Mouse (Mus musculus) MEL (cell line): ENCODE measurements around the gene Pfn1. TPM values are rescaled to one million over a fixed set of nuclear protein-coding genes. Genes with fewer than 3 reads are reported as not detected.

Source experiments
- DNase-seq: peaks from one replicate; pipeline ENCODE4 v3.0.0; 2011; ENCODE audit warnings: low read depth, low spot score
- H3K27ac ChIP-seq: 2 replicates; pipeline ENCODE4 v1.5.1; 2012; ENCODE audit warnings: low read depth, mild to moderate bottlenecking, control low read depth, low read length, moderate library complexity; ENCODE audit not compliant: control insufficient read depth
- H3K27me3 ChIP-seq, 2 experiments: fragments of 150-350 bp in 1 of 2; sonication (generic) in 1 of 2; 2 replicates each; pipeline ENCODE4 v1.6.1; 2012; ENCODE audit warnings: low read length in 2 of 2, mild to moderate bottlenecking in 2 of 2, improper control_type of control experiment in 1 of 2, moderate library complexity in 1 of 2; ENCODE audit not compliant: insufficient read depth in 2 of 2, control insufficient read depth in 1 of 2
- H3K36me3 ChIP-seq, 2 experiments: 2 replicates each; pipeline ENCODE4 v1.6.1; 2012 to 2014; ENCODE audit warnings: low read length in 2 of 2, improper control_type of control experiment in 1 of 2, inconsistent platforms in 1 of 2, mild to moderate bottlenecking in 1 of 2; ENCODE audit not compliant: insufficient read depth in 2 of 2, control insufficient read depth in 1 of 2
- H3K4me1 ChIP-seq, 2 experiments: fragments of 150-350 bp in 1 of 2; sonication (generic) in 1 of 2; 2 replicates each; pipeline ENCODE4 v1.6.1; 2012; ENCODE audit warnings: low read length in 2 of 2, improper control_type of control experiment in 1 of 2, mild to moderate bottlenecking in 1 of 2; ENCODE audit not compliant: insufficient read depth in 2 of 2, control insufficient read depth in 1 of 2
- H3K4me3 ChIP-seq, 2 experiments: fragments of 150-350 bp in 1 of 2; sonication (generic) in 1 of 2; 2 replicates each; pipeline ENCODE4 v1.5.1; 2012; ENCODE audit warnings: low read depth in 2 of 2, low read length in 2 of 2, mild to moderate bottlenecking in 2 of 2, moderate library complexity in 2 of 2, control low read depth in 1 of 2, improper control_type of control experiment in 1 of 2; ENCODE audit not compliant: control insufficient read depth in 1 of 2, insufficient read depth in 1 of 2
- H3K79me2 ChIP-seq: 2 replicates; pipeline ENCODE4 v1.6.1; 2012; ENCODE audit warnings: mild to moderate bottlenecking, low read length, moderate library complexity; ENCODE audit not compliant: control insufficient read depth, poor library complexity, insufficient read depth
- H3K9ac ChIP-seq: 2 replicates; pipeline ENCODE4 v1.6.1; 2012; ENCODE audit warnings: low read depth, mild to moderate bottlenecking, control low read depth, low read length, moderate library complexity; ENCODE audit not compliant: control insufficient read depth, poor library complexity, severe bottlenecking
- H3K9me3 ChIP-seq: fragments of 150-350 bp; sonication (generic); replicated peaks from 2 replicates; pipeline ENCODE4 v1.6.1; 2012; ENCODE audit warnings: mild to moderate bottlenecking, low read length, improper control_type of control experiment, moderate library complexity; ENCODE audit not compliant: insufficient read depth
- CTCF ChIP-seq, 3 experiments: IDR thresholded peaks in 2 of 3; conservative IDR thresholded peaks in 1 of 3; 2 replicates each; pipeline ENCODE4 v1.5.1; 2011 to 2012; ENCODE audit warnings: low read length in 3 of 3, low read depth in 2 of 3, mild to moderate bottlenecking in 2 of 3, improper control_type of control experiment in 1 of 3, inconsistent platforms in 1 of 3, mixed read lengths in 1 of 3, moderate library complexity in 1 of 3; ENCODE audit not compliant: control insufficient read depth in 1 of 3, insufficient read depth in 1 of 3, poor library complexity in 1 of 3, severe bottlenecking in 1 of 3
- EP300 ChIP-seq, 2 experiments: IDR thresholded peaks; 2 replicates each; pipeline ENCODE4 v1.6.1; 2011; ENCODE audit warnings: improper control_type of control experiment in 2 of 2, low read length in 2 of 2, low read depth in 1 of 2, mild to moderate bottlenecking in 1 of 2
- ETS1 ChIP-seq: IDR thresholded peaks from 2 replicates; pipeline ENCODE4 v1.6.1; 2012; ENCODE audit warnings: low read depth, mild to moderate bottlenecking, inconsistent platforms, low read length, improper control_type of control experiment, moderate library complexity
- MAX ChIP-seq: IDR thresholded peaks from 2 replicates; pipeline ENCODE4 v1.6.1; 2011; ENCODE audit warnings: low read length, improper control_type of control experiment
- MAZ ChIP-seq: IDR thresholded peaks from 2 replicates; pipeline ENCODE4 v1.6.1; 2012; ENCODE audit warnings: low read depth, mild to moderate bottlenecking, inconsistent platforms, low read length, improper control_type of control experiment
- MYC ChIP-seq: IDR thresholded peaks from 2 replicates; pipeline ENCODE4 v1.6.1; 2011; ENCODE audit warnings: low read depth, mild to moderate bottlenecking, low read length, improper control_type of control experiment, moderate library complexity
- NRF1 ChIP-seq: IDR thresholded peaks from 2 replicates; pipeline ENCODE4 v1.6.1; 2014; ENCODE audit warnings: low read depth, mild to moderate bottlenecking, inconsistent platforms, low read length, improper control_type of control experiment, moderate library complexity; ENCODE audit not compliant: poor library complexity, insufficient read depth, severe bottlenecking
- POLR2A ChIP-seq, 2 experiments: IDR thresholded peaks; 2 replicates each; pipeline ENCODE4 v1.6.1; 2011 to 2012; ENCODE audit warnings: low read length in 2 of 2, mild to moderate bottlenecking in 2 of 2, control low read depth in 1 of 2, improper control_type of control experiment in 1 of 2, low read depth in 1 of 2, moderate library complexity in 1 of 2; ENCODE audit not compliant: control insufficient read depth in 1 of 2, insufficient read depth in 1 of 2, poor library complexity in 1 of 2
- POLR2AphosphoS2 ChIP-seq: IDR thresholded peaks from 2 replicates; pipeline ENCODE4 v1.6.1; 2011; ENCODE audit warnings: low read length, improper control_type of control experiment
- POLR2AphosphoS5 ChIP-seq: IDR thresholded peaks from 2 replicates; pipeline ENCODE4 v1.6.1; 2012; ENCODE audit warnings: low read depth, borderline replicate concordance, mild to moderate bottlenecking, inconsistent platforms, low read length, moderate library complexity, mixed read lengths
- SMC3 ChIP-seq: IDR thresholded peaks from 2 replicates; pipeline ENCODE4 v1.6.1; 2011; ENCODE audit warnings: low read depth, low read length, improper control_type of control experiment
- ZC3H11A ChIP-seq: IDR thresholded peaks from 2 replicates; pipeline ENCODE4 v1.6.1; 2012; ENCODE audit warnings: low read depth, mild to moderate bottlenecking, inconsistent platforms, low read length, improper control_type of control experiment
- ZMIZ1 ChIP-seq: IDR thresholded peaks from 2 replicates; pipeline ENCODE4 v1.6.1; 2012; ENCODE audit warnings: low read depth, mild to moderate bottlenecking, inconsistent platforms, low read length, improper control_type of control experiment, moderate library complexity
- ZNF384 ChIP-seq: IDR thresholded peaks from 2 replicates; pipeline ENCODE4 v1.6.1; 2012; ENCODE audit warnings: low read depth, mild to moderate bottlenecking, inconsistent platforms, low read length, improper control_type of control experiment
- polyA plus RNA-seq, 2 experiments: library from polyadenylated mRNA; stranded (reverse) in 1 of 2; unstranded in 1 of 2; fragments of >175 nt in 1 of 2; fragments of >200 nt in 1 of 2; gene quantifications; 2 replicates each; pipeline versions ENCODE4 v1.2.1 to v1.2.4; 2012; ENCODE audit warnings: low replicate concordance in 2 of 2, low read depth in 1 of 2; ENCODE audit not compliant: insufficient read length in 2 of 2, insufficient read depth in 1 of 2, missing spikeins in 1 of 2
- total RNA-seq: library from RNA; depleted of rRNA; stranded (reverse); fragments of 300-350 nt; gene quantifications from 2 replicates; pipeline ENCODE4 v1.2.3, GENCODE M21; 2012

The Pfn1 gene
- total and polyA plus RNA-seq, 3 experiments, result 1,332 to 5,980 (median 2,392) TPM

GRCm38 (mm10) chr11:70653345-70654197, 873 bp downstream of the Pfn1 start (continued):
- TF ChIP-seq MAZ, result peak; percentile 76; the same call in 1 of the 2 replicates
- peak; percentile 4; the same call in 1 of the 2 replicates for TF ChIP-seq ETS1
- no peak; the same call in 1 of the 2 replicates for TF ChIP-seq ZMIZ1
- TF ChIP-seq NRF1, result no peak
- TF ChIP-seq POLR2A (IDR thresholded peaks at IDR 0.05; ENCODE audit: control insufficient read depth in 1 of 2, insufficient read depth in 1 of 2, low read depth in 1 of 2, low read length in 2 of 2, poor library complexity in 1 of 2), result peak in 1 of 2 experiments; percentile 41; a peak in 3 of 4 replicates
- TF ChIP-seq CTCF (IDR thresholded peaks at IDR 0.05 in 2 of 3, conservative IDR thresholded peaks at IDR 0.05 in 1 of 3; ENCODE audit: control insufficient read depth in 1 of 3, insufficient read depth in 1 of 3, low read depth in 2 of 3, low read length in 3 of 3, poor library complexity in 1 of 3, severe bottlenecking in 1 of 3), result no peak
- 0 out of 2 replicates have a peak, but pooled peaks have one; percentile 5 for TF ChIP-seq POLR2AphosphoS2
- TF ChIP-seq MAX, result peak; percentile 34; the same call in 1 of the 2 replicates

GRCm38 (mm10) chr11:70652884-70653344, 1.5 kb downstream of the Pfn1 start:
- Histone ChIP-seq H3K9ac (peak overlapping the region; percentile 99), H3K27me3 (no peaks in the 10 kb centered on the region), H3K27ac (peak overlapping the region; percentile 73)
- TF ChIP-seq MAZ, result peak; percentile 74
- no peak for TF ChIP-seq ZC3H11A
- peak; percentile 17; the same call in 1 of the 2 replicates for TF ChIP-seq ZMIZ1
- 0 out of 2 replicates have a peak, but pooled peaks have one; percentile 3 for TF ChIP-seq SMC3
- no peak for TF ChIP-seq ZNF384
- TF ChIP-seq MYC, result 0 out of 2 replicates have a peak, but pooled peaks have one; percentile 10
- no peak for TF ChIP-seq POLR2AphosphoS5
- TF ChIP-seq EP300 (IDR thresholded peaks at IDR 0.05; ENCODE audit: low read depth in 1 of 2, low read length in 2 of 2), result peak in 1 of 2 experiments; percentile 23; a peak in 2 of 4 replicates
- TF ChIP-seq, all 39 proteins: peak for 5
- Histone ChIP-seq H3K4me1 (peaks cover 14 to 54% of the 10 kb centered on the region in 2 experiments), H3K36me3 (peaks cover 17 to 54% of the 10 kb centered on the region in 2 experiments), H3K79me2 (peaks cover 71% of the 10 kb centered on the region), H3K4me3 (peak overlapping the region; percentile 96 to 98), H3K9me3 (no peaks in the 10 kb centered on the region)
- peak; percentile 85 for DNase-seq
